Mouse (Mus musculus): ENCODE results near the gene Gm20696. TPM values are rescaled to one million over a fixed set of nuclear protein-coding genes. Genes with fewer than 3 reads are reported as not detected.
A peak's percentile ranks its signal among the peaks of the same experiment; 100 is the strongest.

Gm20696 gene
- total and polyA plus RNA-seq, 2 experiments from 2014 or later: 2.5 to 3.6 TPM

- H3K9me3 ChIP-seq (ENCODE audit: low read length): no peaks in the 10 kb centered on the region
- peak overlapping the region; percentile 46 for H3K4me2 ChIP-seq (ENCODE audit: low read depth, low read length)
- WGBS: 10% methylated on average over 20 of the region's 20 CpGs
- H3K27ac ChIP-seq: peak overlapping the region; percentile 72
- H3K4me1 ChIP-seq (ENCODE audit: insufficient read depth, low read length): peaks cover 19% of the 10 kb centered on the region; the same call in 1 of the 2 replicates
- 0 out of 2 replicates have a peak overlapping the region, but pooled peaks have one; percentile 1 for H3K4me3 ChIP-seq (ENCODE audit: low read length)
- no peaks in the 10 kb centered on the region for H3K36me3 ChIP-seq (ENCODE audit: insufficient read depth, low read length)
- DNase-seq (ENCODE audit: low spot score): peak; percentile 82
- TF ChIP-seq CTCF (IDR thresholded peaks at IDR 0.05; ENCODE audit: low read depth): no peak
- peak overlapping the region; percentile 21 for H3K9ac ChIP-seq (replicated peaks; ENCODE audit: low read length)
- peak; percentile 90 for ATAC-seq
- H3K27me3 ChIP-seq (ENCODE audit: insufficient read depth, low read length): no peaks in the 10 kb centered on the region
Measured at GRCm38 (mm10) chr6:99485217-99485883, 181.2 kb downstream of the Gm20696 start.

DNA sequence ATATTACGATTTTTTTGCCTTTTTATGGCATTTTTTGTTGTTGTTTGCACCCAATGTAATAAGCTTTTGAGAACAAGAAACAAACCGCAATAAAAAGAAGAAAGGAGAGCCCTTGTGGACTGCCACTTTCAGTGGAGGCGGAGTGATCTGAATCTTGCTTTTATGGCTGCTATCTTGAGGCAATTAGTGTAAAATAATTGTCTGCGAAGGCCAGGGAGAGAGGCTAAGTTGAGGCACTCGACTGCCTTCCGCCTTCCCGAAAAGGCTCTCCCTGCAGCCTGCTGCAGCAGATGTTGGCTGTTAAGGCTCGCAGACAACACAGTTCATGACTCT, 181.7 kb downstream of the Gm20696 start:
- Histone ChIP-seq H3K27ac (peak overlapping the region; percentile 72), H3K27me3 (ENCODE audit: insufficient read depth, low read length) (no peaks in the 10 kb centered on the region), H3K9me3 (ENCODE audit: low read length) (no peaks in the 10 kb centered on the region), H3K4me1 (ENCODE audit: insufficient read depth, low read length) (peaks cover 19% of the 10 kb centered on the region; the same call in 1 of the 2 replicates), H3K4me2 (ENCODE audit: low read depth, low read length) (peak overlapping the region; percentile 46), H3K9ac (replicated peaks; ENCODE audit: low read length) (peak overlapping the region; percentile 21; the same call in 1 of the 2 replicates), H3K4me3 (ENCODE audit: low read length) (0 out of 2 replicates have a peak overlapping the region, but pooled peaks have one; percentile 1), H3K36me3 (ENCODE audit: insufficient read depth, low read length) (no peaks in the 10 kb centered on the region)
- WGBS: 30% methylated on average over 8 of the region's 8 CpGs
- ATAC-seq: no peak; the same call in 1 of the 2 replicates
- TF ChIP-seq CTCF (IDR thresholded peaks at IDR 0.05; ENCODE audit: low read depth): no peak
- DNase-seq (ENCODE audit: low spot score): no peak

- ATAC-seq (no peak), DNase-seq (ENCODE audit: low spot score) (peak; percentile 12)
- Histone ChIP-seq H3K27ac (no peak overlapping the region), H3K4me1 (ENCODE audit: insufficient read depth, low read length) (peaks cover 19% of the 10 kb centered on the region; the same call in 1 of the 2 replicates), H3K4me2 (ENCODE audit: low read depth, low read length) (no peak overlapping the region), H3K27me3 (ENCODE audit: insufficient read depth, low read length) (no peaks in the 10 kb centered on the region), H3K9ac (replicated peaks; ENCODE audit: low read length) (no peak overlapping the region), H3K36me3 (ENCODE audit: insufficient read depth, low read length) (no peaks in the 10 kb centered on the region), H3K9me3 (ENCODE audit: low read length) (no peaks in the 10 kb centered on the region), H3K4me3 (ENCODE audit: low read length) (no peak overlapping the region)
- WGBS: 74% methylated on average over 7 of the region's 7 CpGs
- TF ChIP-seq CTCF (IDR thresholded peaks at IDR 0.05; ENCODE audit: low read depth): no peak
Measured at GRCm38 (mm10) chr6:99484197-99484725, 182.3 kb downstream of the Gm20696 start.

GRCm38 (mm10) chr6:99483556-99483955, 183.0 kb downstream of the Gm20696 start:
- 82% methylated on average over 10 of the region's 10 CpGs for WGBS
- ATAC-seq (no peak), DNase-seq (ENCODE audit: low spot score) (no peak)
- no peak overlapping the region for H3K4me2 ChIP-seq (ENCODE audit: low read depth, low read length)
- H3K9me3 ChIP-seq (ENCODE audit: low read length): no peaks in the 10 kb centered on the region
- peaks cover 19% of the 10 kb centered on the region; the same call in 1 of the 2 replicates for H3K4me1 ChIP-seq (ENCODE audit: insufficient read depth, low read length)
- no peaks in the 10 kb centered on the region for H3K36me3 ChIP-seq (ENCODE audit: insufficient read depth, low read length)
- no peak for TF ChIP-seq CTCF (IDR thresholded peaks at IDR 0.05; ENCODE audit: low read depth)
- H3K9ac ChIP-seq (replicated peaks; ENCODE audit: low read length): no peak overlapping the region
- H3K27ac ChIP-seq: no peak overlapping the region
- H3K27me3 ChIP-seq (ENCODE audit: insufficient read depth, low read length): no peaks in the 10 kb centered on the region
- no peak overlapping the region for H3K4me3 ChIP-seq (ENCODE audit: low read length)

DNA sequence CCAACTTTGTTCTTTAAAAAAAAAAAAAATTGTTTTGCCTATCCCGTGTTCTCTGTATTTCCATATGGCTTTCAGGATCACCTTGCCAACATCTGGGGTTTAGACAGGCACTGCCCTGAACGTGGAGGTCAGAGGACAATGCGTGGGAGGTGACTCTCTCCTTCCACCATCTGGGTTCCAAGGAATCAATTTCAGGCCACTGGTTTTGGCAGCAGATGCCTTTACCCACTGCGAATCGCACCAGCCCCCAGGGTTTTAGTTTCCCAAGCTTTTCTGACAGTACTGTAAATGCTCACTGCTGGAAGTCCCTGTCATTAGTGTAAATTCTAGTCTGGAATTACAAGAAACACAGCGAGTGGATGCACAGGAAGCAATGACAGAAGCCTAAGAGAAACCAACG, 185.0 kb downstream of the Gm20696 start:
- Histone ChIP-seq H3K27me3 (ENCODE audit: insufficient read depth, low read length) (no peaks in the 10 kb centered on the region), H3K9me3 (ENCODE audit: low read length) (no peaks in the 10 kb centered on the region), H3K4me3 (ENCODE audit: low read length) (no peak overlapping the region), H3K4me2 (ENCODE audit: low read depth, low read length) (no peak overlapping the region), H3K4me1 (ENCODE audit: insufficient read depth, low read length) (peaks cover 19% of the 10 kb centered on the region; the same call in 1 of the 2 replicates), H3K36me3 (ENCODE audit: insufficient read depth, low read length) (no peaks in the 10 kb centered on the region), H3K27ac (no peak overlapping the region), H3K9ac (replicated peaks; ENCODE audit: low read length) (no peak overlapping the region)
- ATAC-seq (no peak), DNase-seq (ENCODE audit: low spot score) (no peak)
- no peak for TF ChIP-seq CTCF (IDR thresholded peaks at IDR 0.05; ENCODE audit: low read depth)
- WGBS: 44% methylated on average over 7 of the region's 7 CpGs

- no peak for ATAC-seq
- H3K9ac ChIP-seq (replicated peaks; ENCODE audit: low read length): no peak overlapping the region
Measured at GRCm38 (mm10) chr6:99478873-99479650, 187.5 kb downstream of the Gm20696 start.

More at GRCm38 (mm10) chr6:99478873-99479650, 187.5 kb downstream of the Gm20696 start:
- H3K27ac ChIP-seq: no peak overlapping the region
- 80% methylated on average over 13 of the region's 13 CpGs for WGBS
- H3K9me3 ChIP-seq (ENCODE audit: low read length): no peaks in the 10 kb centered on the region
- TF ChIP-seq CTCF (IDR thresholded peaks at IDR 0.05; ENCODE audit: low read depth): no peak
- H3K36me3 ChIP-seq (ENCODE audit: insufficient read depth, low read length): no peaks in the 10 kb centered on the region
- H3K4me2 ChIP-seq (ENCODE audit: low read depth, low read length): no peak overlapping the region
- no peak for DNase-seq (ENCODE audit: low spot score)
- no peaks in the 10 kb centered on the region for H3K27me3 ChIP-seq (ENCODE audit: insufficient read depth, low read length)
- peaks cover under 1% of the 10 kb centered on the region; the same call in 1 of the 2 replicates for H3K4me1 ChIP-seq (ENCODE audit: insufficient read depth, low read length)
- no peak overlapping the region for H3K4me3 ChIP-seq (ENCODE audit: low read length)

Data from hindbrain, postnatal 0 days (tissue).